Mouse (Mus musculus) kidney, adult 2 months (tissue): ENCODE measurements at regions not wholly inside any gene's neighbourhood (a gene's known extent, or its start where the extent isn't known, plus 50 kb on each side); places are given as distances from the start of the nearest gene placed in this dataset.

Experiments used
- CTCF ChIP-seq: fragments of 200-500 bp; conservative IDR thresholded peaks from 2 replicates; pipeline ENCODE4 v1.5.1; 2011; ENCODE audit warnings: low read depth, mild to moderate bottlenecking, control low read depth, low read length, moderate library complexity, mixed read lengths; ENCODE audit not compliant: insufficient read depth, insufficient read length
- POLR2A ChIP-seq: fragments of 200-500 bp; IDR thresholded peaks from one replicate; pipeline ENCODE4 v1.6.1; 2011; ENCODE audit warnings: low read depth, low read length, control low read depth

DNA sequence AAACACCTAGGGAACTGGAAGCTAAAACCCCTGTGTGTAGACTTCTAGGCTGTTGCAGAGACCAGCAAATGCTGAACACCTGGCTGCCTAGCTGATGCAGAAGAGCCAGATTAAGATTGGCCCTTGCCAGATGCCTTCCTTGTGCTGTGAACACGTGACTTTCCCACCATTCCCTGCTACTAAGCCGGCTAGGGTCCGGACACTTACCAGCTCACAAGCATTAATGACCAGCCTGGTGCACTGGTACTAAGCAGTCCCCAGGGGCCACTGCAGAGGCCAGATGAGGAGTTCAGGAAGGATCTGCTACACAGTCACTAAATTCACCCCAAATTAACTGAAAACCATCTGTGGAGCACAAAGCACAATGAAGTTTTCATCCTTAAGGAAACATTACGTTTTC, 121.2 kb upstream of the Ndn start:
- TF ChIP-seq CTCF (no peak), POLR2A (no peak)
